Mouse (Mus musculus) heart, adult 2 months (tissue): ENCODE data around the gene Gen1.

Source experiments
- CTCF ChIP-seq: fragments of 200-600 bp; IDR thresholded peaks from 2 replicates; pipeline ENCODE4 v1.8.1; 2022; ENCODE audit warnings: antibody characterized with exemption, mild to moderate bottlenecking, moderate library complexity
- POLR2A ChIP-seq: fragments of 200-500 bp; IDR thresholded peaks from 2 replicates; pipeline ENCODE4 v1.6.1; 2011; ENCODE audit warnings: mild to moderate bottlenecking, low read depth, low read length, control low read depth; ENCODE audit not compliant: insufficient read depth

- no peak for TF ChIP-seq CTCF
- TF ChIP-seq POLR2A, result no peak
Observed at GRCm38 (mm10) chr12:11208872-11209271, 56.7 kb downstream of the Gen1 start, which contains the start of gene Msgn1.
